Comparison of ENCODE assay signal across 8 mouse cellular contexts in genomic region chr12:52504331-52505181, GRCm38 (mm10). TPM values are rescaled to one million over a fixed set of nuclear protein-coding genes. Genes with fewer than 3 reads are reported as not detected.
DNase-seq lines count a peak whose midpoint lies in the region; ATAC-seq lines count a peak whose summit lies in the region.

No protein-coding gene starts in this region.

- H3K27me3 ChIP-seq in heart, embryonic 15.5 days = no peaks in the 10 kb centered on the region
- H3K27me3 ChIP-seq in liver, embryonic 16.5 days (ENCODE audit: control insufficient read depth, insufficient read depth, low read depth, low read length) = peaks cover 7% of the 10 kb centered on the region
- H3K27me3 ChIP-seq in neural tube, embryonic 13.5 days = no peaks in the 10 kb centered on the region

- peak overlapping the region; percentile 61 for H3K4me2 ChIP-seq in heart, embryonic 15.5 days
- peak overlapping the region; percentile 90 for H3K4me2 ChIP-seq in liver, embryonic 16.5 days (ENCODE audit: low read depth, low read length)
- H3K4me2 ChIP-seq in neural tube, embryonic 13.5 days = peak overlapping the region; percentile 76

- no peaks in the 10 kb centered on the region for H3K9me3 ChIP-seq in heart, embryonic 15.5 days (replicated peaks)
- no peaks in the 10 kb centered on the region for H3K9me3 ChIP-seq in liver, embryonic 16.5 days (replicated peaks; ENCODE audit: control insufficient read depth, low read length)
- no peaks in the 10 kb centered on the region for H3K9me3 ChIP-seq in neural tube, embryonic 13.5 days

- DNase-seq in adrenal gland, postnatal 14 days = peak; percentile 72
- peak; percentile 71 for DNase-seq in kidney, postnatal 10 days
- DNase-seq in thymus, postnatal 10 days (ENCODE audit: low spot score in 2 of 2) = peak; percentile 35 to 40

- WGBS in heart, embryonic 15.5 days = 0% methylated on average over 62 of the region's 78 CpGs
- WGBS in liver, embryonic 16.5 days (ENCODE audit: insufficient replicate concordance) = under 1% methylated on average over 70 of the region's 78 CpGs
- under 1% methylated on average over 50 of the region's 78 CpGs for WGBS in neural tube, embryonic 13.5 days

- peak overlapping the region; percentile 99 for H3K4me3 ChIP-seq in heart, embryonic 15.5 days
- H3K4me3 ChIP-seq in liver, embryonic 16.5 days (ENCODE audit: low read depth, low read length) = peak overlapping the region; percentile 83
- H3K4me3 ChIP-seq in neural tube, embryonic 13.5 days = peak overlapping the region; percentile 95

- peak overlapping the region; percentile 100 for H3K27ac ChIP-seq in heart, embryonic 15.5 days
- peak overlapping the region; percentile 90 for H3K27ac ChIP-seq in liver, embryonic 16.5 days (ENCODE audit: low read length)
- H3K27ac ChIP-seq in neural tube, embryonic 13.5 days (replicated peaks) = peak overlapping the region; percentile 99

- peak; percentile 21 for ATAC-seq in CD4-positive, CD25-positive, alpha-beta regulatory T cell, adult 4 months
- peak; percentile 62; the same call in 1 of the 2 replicates for ATAC-seq in erythroid progenitor cell, adult 5-6 weeks (replicated peaks; ENCODE audit: low FRiP score, poor library complexity, severe bottlenecking)
- peak; percentile 6; the same call in 1 of the 2 replicates for ATAC-seq in heart, embryonic 15.5 days (replicated peaks; ENCODE audit: insufficient number of reproducible peaks, insufficient read depth, low FRiP score, low read depth)
- ATAC-seq in liver, embryonic 16.5 days (ENCODE audit: low read depth) = no peak
- peak; percentile 23 for ATAC-seq in neural tube, embryonic 13.5 days (ENCODE audit: low read depth)

- peaks cover 9% of the 10 kb centered on the region; the same call in 1 of the 2 replicates for H3K4me1 ChIP-seq in heart, embryonic 15.5 days (replicated peaks)
- H3K4me1 ChIP-seq in liver, embryonic 16.5 days (ENCODE audit: control insufficient read depth, low read depth, low read length) = no peaks in the 10 kb centered on the region; the same call in 1 of the 2 replicates
- peaks cover 25% of the 10 kb centered on the region for H3K4me1 ChIP-seq in neural tube, embryonic 13.5 days (replicated peaks)

- H3K36me3 ChIP-seq in heart, embryonic 15.5 days = no peaks in the 10 kb centered on the region
- no peaks in the 10 kb centered on the region for H3K36me3 ChIP-seq in liver, embryonic 16.5 days (ENCODE audit: control insufficient read depth, insufficient read depth)
- no peaks in the 10 kb centered on the region for H3K36me3 ChIP-seq in neural tube, embryonic 13.5 days

- H3K9ac ChIP-seq in heart, embryonic 15.5 days = peak overlapping the region; percentile 97
- H3K9ac ChIP-seq in liver, embryonic 16.5 days (ENCODE audit: low read depth, low read length) = peak overlapping the region; percentile 81
- H3K9ac ChIP-seq in neural tube, embryonic 13.5 days = peak overlapping the region; percentile 97

RNA-seq across cellular contexts. Expression of gene Arhgap5, which starts 0.8 kb away (rescaled TPM):
- 10 to 100 TPM; 21.9 to 25.3 TPM for polyA plus RNA-seq in CD4-positive, CD25-positive, alpha-beta regulatory T cell, adult 4 months (2017; shearing (Covaris generic))
- total RNA-seq in adrenal gland, postnatal 14 days (2021) = 74.5 and 80.1 TPM in 2 replicates
- total RNA-seq in erythroid progenitor cell, adult 5-6 weeks (2015; ENCODE audit: low replicate concordance) = 2.5 and 3.2 TPM in 2 replicates
- 3.3 and 4.1 TPM in 2 replicates for total RNA-seq in erythroid progenitor cell, adult 5-6 weeks (2017; ENCODE audit: low replicate concordance)
- polyA plus RNA-seq in heart, embryonic 15.5 days (2015; fragmentation: Nextera tagmentation; extraction: Ambion mirVana) = 31.0 and 31.7 TPM in 2 replicates
- polyA plus RNA-seq in liver, embryonic 16.5 days (2015; fragmentation: Nextera tagmentation; extraction: Ambion mirVana) = 9.9 and 10.6 TPM in 2 replicates
- 34.4 and 38.2 TPM in 2 replicates for polyA plus RNA-seq in neural tube, embryonic 13.5 days (2015; fragmentation: Nextera tagmentation; extraction: Ambion mirVana)
